8 mouse cellular contexts compared by ENCODE assay signal in the genomic region with DNA sequence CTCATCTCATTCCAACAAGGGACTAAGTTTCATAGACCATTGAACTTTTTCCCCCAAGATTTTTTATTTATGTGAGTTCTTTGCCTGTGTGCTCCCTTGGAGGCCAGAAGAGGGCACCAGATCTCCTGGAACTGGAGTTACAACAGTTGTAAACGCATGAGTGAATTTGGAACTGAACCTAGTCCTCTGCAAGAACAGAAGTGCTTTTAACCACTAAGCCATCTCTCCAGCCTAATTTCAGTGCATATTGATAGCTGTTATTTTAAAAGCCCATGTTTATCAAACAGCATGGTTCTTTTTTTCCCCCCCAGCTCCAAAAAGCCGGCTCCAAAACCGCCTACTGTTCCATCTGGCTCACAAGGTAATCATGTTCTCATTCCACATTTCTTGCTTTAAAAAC. TPM values are rescaled to one million over a fixed set of nuclear protein-coding genes. Genes with fewer than 3 reads are reported as not detected.
DNase-seq lines count a peak whose midpoint lies in the region; ATAC-seq and TF ChIP-seq lines count a peak whose summit lies in the region.

No protein-coding gene starts in this region.

- no peaks in the 10 kb centered on the region for H3K9me3 ChIP-seq in embryonic facial prominence, embryonic 11.5 days (replicated peaks; ENCODE audit: control insufficient read depth, low read length)
- H3K9me3 ChIP-seq in embryonic facial prominence, embryonic 10.5 days = no peaks in the 10 kb centered on the region

- ATAC-seq in embryonic facial prominence, embryonic 11.5 days (replicated peaks; ENCODE audit: insufficient number of reproducible peaks, low FRiP score, low TSS enrichment, low read depth) = no peak
- peak; percentile 69; the same call in 1 of the 2 replicates for ATAC-seq in erythroblast, adult 5-6 weeks (replicated peaks; ENCODE audit: low FRiP score, poor library complexity, severe bottlenecking)

- no peaks in the 10 kb centered on the region for H3K4me1 ChIP-seq in embryonic facial prominence, embryonic 11.5 days (ENCODE audit: control insufficient read depth, insufficient read depth, low read length)
- H3K4me1 ChIP-seq in embryonic facial prominence, embryonic 10.5 days = no peaks in the 10 kb centered on the region
- H3K4me1 ChIP-seq in spleen, adult 2 months (ENCODE audit: control insufficient read depth, insufficient read depth, insufficient read length) = no peaks in the 10 kb centered on the region

- peak; percentile 24; the same call in 1 of the 2 replicates for TF ChIP-seq CTCF in spleen, adult 2 months (IDR thresholded peaks at IDR 0.05; ENCODE audit: extremely low read depth, insufficient read depth, insufficient read length, insufficient replicate concordance)

- no peak overlapping the region for H3K9ac ChIP-seq in embryonic facial prominence, embryonic 11.5 days (replicated peaks; ENCODE audit: low read length)

- no peaks in the 10 kb centered on the region for H3K36me3 ChIP-seq in embryonic facial prominence, embryonic 11.5 days (replicated peaks; ENCODE audit: control insufficient read depth, insufficient read depth, low read depth, low read length)
- peaks cover 56% of the 10 kb centered on the region for H3K36me3 ChIP-seq in embryonic facial prominence, embryonic 10.5 days (replicated peaks)
- H3K36me3 ChIP-seq in spleen, adult 2 months (ENCODE audit: control insufficient read depth, insufficient read depth, low read length) = no peaks in the 10 kb centered on the region

- WGBS in embryonic facial prominence, embryonic 11.5 days = 82% methylated on average over 3 of the region's 3 CpGs
- 75% methylated on average over 3 of the region's 3 CpGs for WGBS in embryonic facial prominence, embryonic 10.5 days
- 74% methylated on average over 3 of the region's 3 CpGs for WGBS in spleen, adult 2 months

- H3K27me3 ChIP-seq in embryonic facial prominence, embryonic 11.5 days (ENCODE audit: control insufficient read depth, insufficient read depth, low read length) = no peaks in the 10 kb centered on the region
- no peaks in the 10 kb centered on the region for H3K27me3 ChIP-seq in embryonic facial prominence, embryonic 10.5 days (replicated peaks; ENCODE audit: low read depth, poor library complexity, severe bottlenecking)
- H3K27me3 ChIP-seq in spleen, adult 2 months (ENCODE audit: control insufficient read depth, insufficient read depth, low read length) = no peaks in the 10 kb centered on the region

- no peak for TF ChIP-seq POLR2A in spleen, adult 2 months (IDR thresholded peaks at IDR 0.05; ENCODE audit: low read depth, low read length)

- intact Hi-C loops in left cerebral cortex, postnatal 14 days (cut with DNase I) = no loop called here

- no peak overlapping the region for H3K4me2 ChIP-seq in embryonic facial prominence, embryonic 11.5 days (ENCODE audit: low read depth, low read length)

- no peak overlapping the region for H3K4me3 ChIP-seq in embryonic facial prominence, embryonic 11.5 days (ENCODE audit: low read depth, low read length)
- no peak overlapping the region for H3K4me3 ChIP-seq in embryonic facial prominence, embryonic 10.5 days
- H3K4me3 ChIP-seq in spleen, adult 2 months (ENCODE audit: extremely low read depth, insufficient read depth, insufficient read length) = no peak overlapping the region

- H3K27ac ChIP-seq in embryonic facial prominence, embryonic 11.5 days (replicated peaks; ENCODE audit: low read depth, low read length) = no peak overlapping the region
- H3K27ac ChIP-seq in embryonic facial prominence, embryonic 10.5 days (replicated peaks) = no peak overlapping the region
- H3K27ac ChIP-seq in spleen, adult 2 months (ENCODE audit: insufficient read depth, low read length) = no peak overlapping the region

- peak; percentile 49 for DNase-seq in embryonic facial prominence, embryonic 11.5 days (ENCODE audit: low spot score)
- no peak for DNase-seq in embryonic facial prominence, embryonic 10.5 days (ENCODE audit: low spot score)
- DNase-seq in spleen, adult 2 months (ENCODE audit: low read depth in 1 of 2, low spot score in 2 of 2) = peak; percentile 9 to 37
- no peak for DNase-seq in spleen, adult 12 weeks (ENCODE audit: low spot score)
- peak; percentile 38 to 62 for DNase-seq in left cerebral cortex, postnatal 14 days (ENCODE audit: low spot score in 2 of 2)
- peak; percentile 90 for DNase-seq in telencephalon, adult 2 months (ENCODE audit: low read depth, low spot score)
- no peak for DNase-seq in urinary bladder, postnatal 10 days (ENCODE audit: low spot score)

RNA-seq across cellular contexts. Expression of a gene that starts 8.4 kb away (rescaled TPM):
- 10.4 and 11.8 TPM in 2 replicates for polyA plus RNA-seq in embryonic facial prominence, embryonic 11.5 days (2014; fragmentation: Nextera tagmentation; extraction: Ambion mirVana)
- 14.4 and 15.4 TPM in 2 replicates for polyA plus RNA-seq in embryonic facial prominence, embryonic 10.5 days (2016; fragmentation: Nextera tagmentation; extraction: Ambion mirVana)
- 0.12 and 0.22 TPM in 2 replicates for polyA plus RNA-seq in spleen, adult 2 months (2012; rRNA removed)
- 0.21 TPM in 1 of 2 replicates, not detected in the other for total RNA-seq in erythroblast, adult 5-6 weeks (2015; ENCODE audit: low replicate concordance)
- total RNA-seq in erythroblast, adult 5-6 weeks (2017; ENCODE audit: low replicate concordance) = 0.70 TPM in 1 of 2 replicates, not detected in the other
- total RNA-seq in left cerebral cortex, postnatal 14 days (2021) = 10 to 100 TPM in 1 of 2 experiments, 1 to 10 TPM in 1; 8.6 to 10.6 TPM

RNA-seq across cellular contexts. Expression of a gene that starts 35.3 kb away (rescaled TPM):
- 1.6 and 1.8 TPM in 2 replicates for polyA plus RNA-seq in embryonic facial prominence, embryonic 11.5 days (2014; fragmentation: Nextera tagmentation; extraction: Ambion mirVana)
- 1.9 and 2.5 TPM in 2 replicates for polyA plus RNA-seq in embryonic facial prominence, embryonic 10.5 days (2016; fragmentation: Nextera tagmentation; extraction: Ambion mirVana)
- 40.7 and 46.4 TPM in 2 replicates for polyA plus RNA-seq in spleen, adult 2 months (2012; rRNA removed)
- total RNA-seq in erythroblast, adult 5-6 weeks (2015; ENCODE audit: low replicate concordance) = 266 and 278 TPM in 2 replicates
- 348 and 360 TPM in 2 replicates for total RNA-seq in erythroblast, adult 5-6 weeks (2017; ENCODE audit: low replicate concordance)
- 1 to 10 TPM; 2.7 to 2.9 TPM for total RNA-seq in left cerebral cortex, postnatal 14 days (2021)

RNA-seq across cellular contexts. Expression of a gene that starts 44.1 kb away (rescaled TPM):
- 12.4 and 12.5 TPM in 2 replicates for polyA plus RNA-seq in embryonic facial prominence, embryonic 11.5 days (2014; fragmentation: Nextera tagmentation; extraction: Ambion mirVana)
- 14.9 and 16.8 TPM in 2 replicates for polyA plus RNA-seq in embryonic facial prominence, embryonic 10.5 days (2016; fragmentation: Nextera tagmentation; extraction: Ambion mirVana)
- polyA plus RNA-seq in spleen, adult 2 months (2012; rRNA removed) = 4.7 and 4.9 TPM in 2 replicates
- 52.9 and 70.3 TPM in 2 replicates for total RNA-seq in erythroblast, adult 5-6 weeks (2015; ENCODE audit: low replicate concordance)
- total RNA-seq in erythroblast, adult 5-6 weeks (2017; ENCODE audit: low replicate concordance) = 52.4 and 57.0 TPM in 2 replicates
- 10 to 100 TPM; 37.4 to 40.9 TPM for total RNA-seq in left cerebral cortex, postnatal 14 days (2021)

Comparison
In these comparisons a context has a peak if more than half of its experiments do, and no peak if none do; other contexts are left out.
1. DNase-seq: peak in embryonic facial prominence, embryonic 11.5 days (single experiment), spleen, adult 2 months (2 of 2), left cerebral cortex, postnatal 14 days (2 of 2) and telencephalon, adult 2 months (single experiment); none in embryonic facial prominence, embryonic 10.5 days (single experiment), spleen, adult 12 weeks (single experiment) and urinary bladder, postnatal 10 days (single experiment).
2. RNA of a gene that starts 35.3 kb away (polyA plus RNA-seq): 40.7 to 46.4 TPM in spleen, adult 2 months; 1.9 to 2.5 TPM in embryonic facial prominence, embryonic 10.5 days and 1.6 to 1.8 TPM in embryonic facial prominence, embryonic 11.5 days; every median in the first group is over 10 times any median in the second.